Mouse (Mus musculus): ENCODE measurements around the gene Ttc39b. TPM values are rescaled to one million over a fixed set of nuclear protein-coding genes. Genes with fewer than 3 reads are reported as not detected.

The Ttc39b gene
- total and polyA plus RNA-seq, 3 experiments = 0.49 TPM; not detected in 2

DNA sequence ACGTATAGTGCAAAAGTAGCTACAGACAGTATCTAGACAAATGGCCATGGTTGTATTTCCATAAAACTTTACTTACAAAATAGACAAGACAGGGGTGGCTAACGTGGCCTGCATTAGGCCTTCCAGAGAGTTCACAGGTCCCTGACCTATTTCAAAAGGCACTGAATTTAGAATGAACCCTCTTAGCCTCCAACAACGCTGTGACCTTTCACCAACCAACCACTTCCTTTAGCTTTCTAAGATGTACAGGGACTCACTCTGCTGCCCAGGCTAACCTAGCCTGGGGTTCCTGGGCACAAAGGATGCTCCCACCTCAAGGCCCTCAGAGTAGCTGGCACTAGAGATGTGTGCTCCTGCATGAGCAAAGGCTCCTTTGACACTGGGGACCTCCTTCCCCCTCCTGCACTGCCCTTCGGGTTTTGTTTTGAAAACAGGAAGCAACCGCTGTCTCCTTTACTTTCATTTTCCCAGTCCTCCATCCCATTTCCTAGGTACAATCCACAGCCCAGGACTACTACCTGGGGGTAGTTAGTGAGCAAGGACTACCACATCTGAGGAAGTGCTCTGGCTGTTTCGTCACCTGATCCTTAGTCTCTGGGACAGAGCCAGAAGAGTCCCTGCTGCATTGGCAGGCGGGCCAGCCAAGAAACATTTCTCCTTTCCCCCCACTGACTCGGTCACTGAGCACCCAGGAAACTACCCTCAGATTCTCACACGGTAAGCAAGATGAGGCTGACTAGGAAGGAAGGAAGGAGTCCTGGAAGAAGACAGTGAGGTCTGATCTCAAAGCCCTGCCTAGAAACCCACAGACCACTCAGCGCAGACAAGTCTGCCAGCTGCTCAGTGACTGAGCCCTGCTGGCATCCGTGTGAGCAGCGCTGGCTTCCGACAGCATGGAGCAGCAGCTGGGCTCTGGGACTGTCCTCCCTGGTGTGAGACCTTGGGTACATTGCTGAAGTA is 8.9 kb downstream of the Ttc39b start:
- TF ChIP-seq POLR2AphosphoS5 (IDR thresholded peaks at IDR 0.05; ENCODE audit: insufficient replicate concordance, low read depth, low read length) (no peak), TAL1 (conservative IDR thresholded peaks at IDR 0.05; ENCODE audit: low read depth, low read length) (no peak), GATA2 (IDR thresholded peaks at IDR 0.05; ENCODE audit: borderline replicate concordance, low read depth, low read length) (no peak), GATA1 (IDR thresholded peaks at IDR 0.05; ENCODE audit: borderline replicate concordance, low read length) (no peak), CTCF (IDR thresholded peaks at IDR 0.05; ENCODE audit: low read depth, low read length) (no peak)
- Histone ChIP-seq H3K9me3 (replicated peaks) (peaks cover 69% of the 10 kb centered on the region), H3K36me3 (replicated peaks) (no peaks in the 10 kb centered on the region), H3K4me3 (ENCODE audit: low read depth, low read length) (no peak overlapping the region), H3K27me3 (ENCODE audit: insufficient read depth, low read length) (no peaks in the 10 kb centered on the region), H3K4me1 (ENCODE audit: insufficient read depth, low read depth, low read length) (no peaks in the 10 kb centered on the region)
- ATAC-seq (ENCODE audit: extremely low read depth, insufficient number of reproducible peaks, low FRiP score, poor library complexity, severe bottlenecking) (peak; percentile 41), DNase-seq (ENCODE audit: low spot score) (no peak)

DNA sequence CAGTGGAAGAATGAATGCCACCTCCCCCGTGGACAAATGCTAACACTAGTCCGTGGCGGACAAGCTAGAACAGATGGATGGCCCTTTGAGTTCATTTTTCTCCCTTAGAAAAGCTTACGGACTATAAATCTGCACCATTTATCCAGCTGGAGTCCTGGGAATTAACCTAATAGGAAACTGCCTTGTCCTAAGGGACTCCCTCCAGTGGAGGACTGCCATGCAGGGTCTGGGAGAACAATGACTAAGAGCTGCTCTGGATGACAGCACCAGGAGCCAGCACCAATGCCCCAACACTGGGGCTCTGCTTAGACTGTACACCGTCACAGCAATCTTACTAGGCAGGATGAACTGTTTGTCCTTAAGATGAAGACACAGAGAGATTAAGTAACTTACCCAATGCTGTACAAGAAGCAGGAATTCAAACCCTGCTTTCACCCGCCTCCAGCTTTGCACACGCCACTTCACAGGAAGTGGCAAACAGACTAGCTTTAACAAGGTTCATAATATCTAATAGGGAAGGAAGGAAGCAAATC is 9.7 kb downstream of the Ttc39b start:
- no peak overlapping the region for H3K4me3 ChIP-seq (ENCODE audit: low read depth, low read length)
- TF ChIP-seq TAL1 (conservative IDR thresholded peaks at IDR 0.05; ENCODE audit: low read depth, low read length) = no peak
- no peak for TF ChIP-seq POLR2AphosphoS5 (IDR thresholded peaks at IDR 0.05; ENCODE audit: insufficient replicate concordance, low read depth, low read length)
- no peak for TF ChIP-seq GATA1 (IDR thresholded peaks at IDR 0.05; ENCODE audit: borderline replicate concordance, low read length)
- TF ChIP-seq CTCF (IDR thresholded peaks at IDR 0.05; ENCODE audit: low read depth, low read length) = no peak
- no peak for TF ChIP-seq GATA2 (IDR thresholded peaks at IDR 0.05; ENCODE audit: borderline replicate concordance, low read depth, low read length)
- H3K9me3 ChIP-seq (replicated peaks) = peaks cover 65% of the 10 kb centered on the region
- ATAC-seq (ENCODE audit: extremely low read depth, insufficient number of reproducible peaks, low FRiP score, poor library complexity, severe bottlenecking) = no peak
- H3K27me3 ChIP-seq (ENCODE audit: insufficient read depth, low read length) = no peaks in the 10 kb centered on the region
- DNase-seq (ENCODE audit: low spot score) = no peak
- no peaks in the 10 kb centered on the region for H3K36me3 ChIP-seq (replicated peaks)
- H3K4me1 ChIP-seq (ENCODE audit: insufficient read depth, low read depth, low read length) = no peaks in the 10 kb centered on the region

DNA sequence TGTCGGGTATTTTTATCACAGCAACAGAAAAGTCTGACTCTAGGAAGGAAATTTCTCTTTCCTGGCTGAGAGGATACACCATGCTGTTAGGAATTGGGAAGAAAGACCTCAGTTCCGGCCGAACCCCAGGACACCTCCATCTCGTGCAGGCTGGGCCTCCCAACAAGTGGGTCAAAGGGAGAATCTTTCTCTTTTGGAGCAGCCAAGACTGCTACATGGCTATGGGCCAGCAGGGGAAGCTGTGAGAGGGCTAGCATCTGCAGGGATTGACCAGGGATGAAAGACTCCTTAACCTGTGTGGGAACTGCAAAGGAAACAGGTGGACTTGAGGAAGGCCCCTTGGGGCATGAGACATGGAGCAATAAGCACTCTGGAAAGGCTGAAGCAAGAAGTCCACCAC is 11.7 kb downstream of the Ttc39b start:
- TF ChIP-seq GATA1 (IDR thresholded peaks at IDR 0.05; ENCODE audit: borderline replicate concordance, low read length) (no peak), TAL1 (conservative IDR thresholded peaks at IDR 0.05; ENCODE audit: low read depth, low read length) (no peak), POLR2AphosphoS5 (IDR thresholded peaks at IDR 0.05; ENCODE audit: insufficient replicate concordance, low read depth, low read length) (no peak), CTCF (IDR thresholded peaks at IDR 0.05; ENCODE audit: low read depth, low read length) (no peak), GATA2 (IDR thresholded peaks at IDR 0.05; ENCODE audit: borderline replicate concordance, low read depth, low read length) (no peak)
- DNase-seq (ENCODE audit: low spot score) = no peak
- H3K4me3 ChIP-seq (ENCODE audit: low read depth, low read length) = no peak overlapping the region
- ATAC-seq (ENCODE audit: extremely low read depth, insufficient number of reproducible peaks, low FRiP score, poor library complexity, severe bottlenecking) = no peak
- H3K4me1 ChIP-seq (ENCODE audit: insufficient read depth, low read depth, low read length) = no peaks in the 10 kb centered on the region
- H3K27me3 ChIP-seq (ENCODE audit: insufficient read depth, low read length) = no peaks in the 10 kb centered on the region
- H3K9me3 ChIP-seq (replicated peaks) = peaks cover 67% of the 10 kb centered on the region
- H3K36me3 ChIP-seq (replicated peaks) = no peaks in the 10 kb centered on the region

DNA sequence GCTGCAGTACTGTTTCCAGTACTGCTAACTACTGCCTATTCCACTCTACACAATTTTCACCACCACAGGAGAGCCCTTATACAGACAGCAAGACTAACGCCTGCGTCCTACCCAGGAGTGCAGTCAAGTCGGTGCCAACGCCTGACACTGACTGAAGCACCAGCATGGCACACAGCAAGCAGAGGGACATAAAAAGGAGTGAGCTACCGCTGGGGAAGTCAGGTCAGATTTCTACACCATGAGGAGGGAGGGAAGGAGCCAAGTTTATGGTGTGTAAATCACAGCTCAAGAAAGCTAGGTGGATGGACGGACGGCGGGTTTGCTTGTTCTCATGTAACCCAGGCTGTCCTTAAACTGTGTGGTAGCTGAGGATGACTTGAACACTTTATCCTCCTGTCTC is 12.6 kb downstream of the Ttc39b start:
- Histone ChIP-seq H3K4me3 (ENCODE audit: low read depth, low read length) (no peak overlapping the region), H3K36me3 (replicated peaks) (no peaks in the 10 kb centered on the region), H3K9me3 (replicated peaks) (peaks cover 66% of the 10 kb centered on the region), H3K4me1 (ENCODE audit: insufficient read depth, low read depth, low read length) (no peaks in the 10 kb centered on the region), H3K27me3 (ENCODE audit: insufficient read depth, low read length) (no peaks in the 10 kb centered on the region)
- DNase-seq (ENCODE audit: low spot score) (no peak), ATAC-seq (ENCODE audit: extremely low read depth, insufficient number of reproducible peaks, low FRiP score, poor library complexity, severe bottlenecking) (no peak)
- no peak for TF ChIP-seq CTCF (IDR thresholded peaks at IDR 0.05; ENCODE audit: low read depth, low read length)
- TF ChIP-seq GATA1 (IDR thresholded peaks at IDR 0.05; ENCODE audit: borderline replicate concordance, low read length) = no peak
- TF ChIP-seq GATA2 (IDR thresholded peaks at IDR 0.05; ENCODE audit: borderline replicate concordance, low read depth, low read length) = no peak
- no peak for TF ChIP-seq TAL1 (conservative IDR thresholded peaks at IDR 0.05; ENCODE audit: low read depth, low read length)
- TF ChIP-seq POLR2AphosphoS5 (IDR thresholded peaks at IDR 0.05; ENCODE audit: insufficient replicate concordance, low read depth, low read length) = no peak

DNA sequence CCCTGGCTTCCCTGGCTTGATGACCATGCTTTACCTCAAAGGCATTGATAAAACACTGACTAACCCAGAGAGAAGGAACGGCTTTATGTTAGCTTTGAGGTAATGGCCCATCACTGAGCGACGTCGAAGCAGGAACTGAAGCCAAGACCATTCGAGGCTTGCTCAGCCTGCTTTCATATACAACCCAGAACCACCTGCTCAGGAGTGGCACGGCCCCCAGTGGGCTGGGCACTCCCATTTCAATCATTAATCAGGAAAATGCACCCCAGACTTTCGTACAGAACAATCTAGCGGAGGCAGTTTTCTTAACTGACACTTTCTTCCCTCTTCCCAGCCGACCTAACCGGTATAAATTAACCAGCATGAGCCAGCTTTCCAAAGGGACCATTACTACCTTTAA is 13.1 kb downstream of the Ttc39b start:
- Histone ChIP-seq H3K9me3 (replicated peaks) (peaks cover 64% of the 10 kb centered on the region), H3K27me3 (ENCODE audit: insufficient read depth, low read length) (no peaks in the 10 kb centered on the region), H3K4me3 (ENCODE audit: low read depth, low read length) (no peak overlapping the region), H3K36me3 (replicated peaks) (no peaks in the 10 kb centered on the region), H3K4me1 (ENCODE audit: insufficient read depth, low read depth, low read length) (no peaks in the 10 kb centered on the region)
- TF ChIP-seq TAL1 (conservative IDR thresholded peaks at IDR 0.05; ENCODE audit: low read depth, low read length) = no peak
- DNase-seq (ENCODE audit: low spot score) (no peak), ATAC-seq (ENCODE audit: extremely low read depth, insufficient number of reproducible peaks, low FRiP score, poor library complexity, severe bottlenecking) (no peak)

DNA sequence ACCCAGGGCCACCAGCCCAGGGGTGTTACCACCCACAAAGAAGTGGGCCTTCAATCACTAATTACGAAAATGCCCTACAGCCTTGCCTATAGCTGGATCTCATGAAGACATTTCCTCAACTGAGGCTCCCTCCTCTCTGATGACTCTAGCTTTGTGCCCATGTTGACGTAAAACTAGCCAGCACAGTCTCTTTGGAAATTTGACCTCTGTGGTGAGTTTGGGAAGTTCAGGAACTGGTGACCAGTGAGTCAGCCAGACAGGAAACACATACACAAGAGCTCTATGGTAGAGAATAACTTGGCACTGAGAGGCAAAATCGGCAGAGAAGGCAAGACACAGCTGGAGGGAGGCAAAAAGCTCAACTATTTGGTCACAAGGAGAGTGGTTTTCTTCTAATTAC is 15.1 kb downstream of the Ttc39b start:
- no peak overlapping the region for H3K4me3 ChIP-seq (ENCODE audit: low read depth, low read length)
- peaks cover 52% of the 10 kb centered on the region for H3K9me3 ChIP-seq (replicated peaks)
- H3K36me3 ChIP-seq (replicated peaks) = no peaks in the 10 kb centered on the region
- ATAC-seq (ENCODE audit: extremely low read depth, insufficient number of reproducible peaks, low FRiP score, poor library complexity, severe bottlenecking) (no peak), DNase-seq (ENCODE audit: low spot score) (no peak)
- no peaks in the 10 kb centered on the region for H3K4me1 ChIP-seq (ENCODE audit: insufficient read depth, low read depth, low read length)
- no peaks in the 10 kb centered on the region for H3K27me3 ChIP-seq (ENCODE audit: insufficient read depth, low read length)
- TF ChIP-seq POLR2AphosphoS5 (IDR thresholded peaks at IDR 0.05; ENCODE audit: insufficient replicate concordance, low read depth, low read length) (no peak), CTCF (IDR thresholded peaks at IDR 0.05; ENCODE audit: low read depth, low read length) (no peak), TAL1 (conservative IDR thresholded peaks at IDR 0.05; ENCODE audit: low read depth, low read length) (no peak), GATA2 (IDR thresholded peaks at IDR 0.05; ENCODE audit: borderline replicate concordance, low read depth, low read length) (no peak), GATA1 (IDR thresholded peaks at IDR 0.05; ENCODE audit: borderline replicate concordance, low read length) (no peak)

Data from G1E (cell line).